Mouse (Mus musculus): Measurements from ENCODE around the gene Rnf150. TPM values are rescaled to one million over a fixed set of nuclear protein-coding genes. Genes with fewer than 3 reads are reported as not detected.
A peak's percentile ranks its signal among the peaks of the same experiment; 100 is the strongest.

The Rnf150 gene
- polyA plus RNA-seq, 1 experiment from 2014 or later = 0.13 TPM

- Histone ChIP-seq H3K27ac (ENCODE audit: low read length) (no peak overlapping the region), H3K4me2 (ENCODE audit: low read depth, low read length) (no peak overlapping the region), H3K36me3 (ENCODE audit: control insufficient read depth, insufficient read depth) (no peaks in the 10 kb centered on the region), H3K4me3 (ENCODE audit: low read depth, low read length) (no peak overlapping the region), H3K9me3 (replicated peaks; ENCODE audit: control insufficient read depth, low read length) (no peaks in the 10 kb centered on the region), H3K4me1 (ENCODE audit: control insufficient read depth, low read depth, low read length) (no peaks in the 10 kb centered on the region), H3K9ac (ENCODE audit: low read depth, low read length) (no peak overlapping the region), H3K27me3 (ENCODE audit: control insufficient read depth, insufficient read depth, low read depth, low read length) (no peaks in the 10 kb centered on the region)
- ATAC-seq (ENCODE audit: low read depth) = no peak
- 53% methylated on average over 4 of the region's 4 CpGs for WGBS (ENCODE audit: insufficient replicate concordance)
Measured at GRCm38 (mm10) chr8:83041440-83041839, 178.3 kb downstream of the Rnf150 start.

- Histone ChIP-seq H3K9me3 (replicated peaks; ENCODE audit: control insufficient read depth, low read length) (no peaks in the 10 kb centered on the region), H3K4me3 (ENCODE audit: low read depth, low read length) (no peak overlapping the region), H3K9ac (ENCODE audit: low read depth, low read length) (no peak overlapping the region), H3K27ac (ENCODE audit: low read length) (no peak overlapping the region), H3K4me1 (ENCODE audit: control insufficient read depth, low read depth, low read length) (no peaks in the 10 kb centered on the region), H3K4me2 (ENCODE audit: low read depth, low read length) (no peak overlapping the region), H3K27me3 (ENCODE audit: control insufficient read depth, insufficient read depth, low read depth, low read length) (no peaks in the 10 kb centered on the region), H3K36me3 (ENCODE audit: control insufficient read depth, insufficient read depth) (no peaks in the 10 kb centered on the region)
- 66% methylated on average over 9 of the region's 9 CpGs for WGBS (ENCODE audit: insufficient replicate concordance)
- ATAC-seq (ENCODE audit: low read depth) = no peak
Measured at GRCm38 (mm10) chr8:83046912-83047311, 183.8 kb downstream of the Rnf150 start.

GRCm38 (mm10) chr8:83048527-83048926, 185.4 kb downstream of the Rnf150 start:
- Histone ChIP-seq H3K9me3 (replicated peaks; ENCODE audit: control insufficient read depth, low read length) (no peaks in the 10 kb centered on the region), H3K27me3 (ENCODE audit: control insufficient read depth, insufficient read depth, low read depth, low read length) (no peaks in the 10 kb centered on the region), H3K4me1 (ENCODE audit: control insufficient read depth, low read depth, low read length) (no peaks in the 10 kb centered on the region), H3K9ac (ENCODE audit: low read depth, low read length) (no peak overlapping the region), H3K27ac (ENCODE audit: low read length) (no peak overlapping the region), H3K36me3 (ENCODE audit: control insufficient read depth, insufficient read depth) (no peaks in the 10 kb centered on the region), H3K4me2 (ENCODE audit: low read depth, low read length) (no peak overlapping the region), H3K4me3 (ENCODE audit: low read depth, low read length) (no peak overlapping the region)
- no peak for ATAC-seq (ENCODE audit: low read depth)
- 62% methylated on average over 6 of the region's 6 CpGs for WGBS (ENCODE audit: insufficient replicate concordance)

- ATAC-seq (ENCODE audit: low read depth) = no peak
- Histone ChIP-seq H3K36me3 (ENCODE audit: control insufficient read depth, insufficient read depth) (no peaks in the 10 kb centered on the region), H3K9ac (ENCODE audit: low read depth, low read length) (no peak overlapping the region), H3K27ac (ENCODE audit: low read length) (no peak overlapping the region), H3K9me3 (replicated peaks; ENCODE audit: control insufficient read depth, low read length) (no peaks in the 10 kb centered on the region), H3K4me2 (ENCODE audit: low read depth, low read length) (no peak overlapping the region), H3K27me3 (ENCODE audit: control insufficient read depth, insufficient read depth, low read depth, low read length) (no peaks in the 10 kb centered on the region), H3K4me3 (ENCODE audit: low read depth, low read length) (no peak overlapping the region), H3K4me1 (ENCODE audit: control insufficient read depth, low read depth, low read length) (no peaks in the 10 kb centered on the region)
- 59% methylated on average over 7 of the region's 7 CpGs for WGBS (ENCODE audit: insufficient replicate concordance)
Measured at GRCm38 (mm10) chr8:83049171-83049601, 186.0 kb downstream of the Rnf150 start.

- H3K4me2 ChIP-seq (ENCODE audit: low read depth, low read length) = no peak overlapping the region
- H3K4me1 ChIP-seq (ENCODE audit: control insufficient read depth, low read depth, low read length) = no peaks in the 10 kb centered on the region
- H3K4me3 ChIP-seq (ENCODE audit: low read depth, low read length) = no peak overlapping the region
- H3K27me3 ChIP-seq (ENCODE audit: control insufficient read depth, insufficient read depth, low read depth, low read length) = no peaks in the 10 kb centered on the region
- H3K36me3 ChIP-seq (ENCODE audit: control insufficient read depth, insufficient read depth) = no peaks in the 10 kb centered on the region
- H3K9me3 ChIP-seq (replicated peaks; ENCODE audit: control insufficient read depth, low read length) = no peaks in the 10 kb centered on the region
- no peak overlapping the region for H3K9ac ChIP-seq (ENCODE audit: low read depth, low read length)
- no peak overlapping the region for H3K27ac ChIP-seq (ENCODE audit: low read length)
- WGBS (ENCODE audit: insufficient replicate concordance) = 64% methylated on average over 1 of the region's 1 CpGs
- ATAC-seq (ENCODE audit: low read depth) = no peak
Measured at GRCm38 (mm10) chr8:83049616-83050015, 186.5 kb downstream of the Rnf150 start.

GRCm38 (mm10) chr8:83052896-83053295, 189.7 kb downstream of the Rnf150 start:
- WGBS (ENCODE audit: insufficient replicate concordance) = 68% methylated on average over 4 of the region's 4 CpGs
- Histone ChIP-seq H3K9ac (ENCODE audit: low read depth, low read length) (no peak overlapping the region), H3K9me3 (replicated peaks; ENCODE audit: control insufficient read depth, low read length) (no peaks in the 10 kb centered on the region), H3K36me3 (ENCODE audit: control insufficient read depth, insufficient read depth) (no peaks in the 10 kb centered on the region), H3K27ac (ENCODE audit: low read length) (no peak overlapping the region), H3K4me2 (ENCODE audit: low read depth, low read length) (no peak overlapping the region), H3K4me3 (ENCODE audit: low read depth, low read length) (no peak overlapping the region), H3K4me1 (ENCODE audit: control insufficient read depth, low read depth, low read length) (no peaks in the 10 kb centered on the region), H3K27me3 (ENCODE audit: control insufficient read depth, insufficient read depth, low read depth, low read length) (no peaks in the 10 kb centered on the region)
- ATAC-seq (ENCODE audit: low read depth) = no peak

GRCm38 (mm10) chr8:83054801-83055200, 191.6 kb downstream of the Rnf150 start:
- Histone ChIP-seq H3K27me3 (ENCODE audit: control insufficient read depth, insufficient read depth, low read depth, low read length) (no peaks in the 10 kb centered on the region), H3K9ac (ENCODE audit: low read depth, low read length) (no peak overlapping the region), H3K9me3 (replicated peaks; ENCODE audit: control insufficient read depth, low read length) (no peaks in the 10 kb centered on the region), H3K27ac (ENCODE audit: low read length) (no peak overlapping the region), H3K4me3 (ENCODE audit: low read depth, low read length) (no peak overlapping the region), H3K4me2 (ENCODE audit: low read depth, low read length) (no peak overlapping the region), H3K36me3 (ENCODE audit: control insufficient read depth, insufficient read depth) (no peaks in the 10 kb centered on the region), H3K4me1 (ENCODE audit: control insufficient read depth, low read depth, low read length) (no peaks in the 10 kb centered on the region)
- WGBS (ENCODE audit: insufficient replicate concordance) = 52% methylated on average over 3 of the region's 3 CpGs
- ATAC-seq (ENCODE audit: low read depth) = 0 out of 2 replicates have a peak, but pooled peaks have one; percentile 21

- no peaks in the 10 kb centered on the region for H3K9me3 ChIP-seq (replicated peaks; ENCODE audit: control insufficient read depth, low read length)
- H3K4me1 ChIP-seq (ENCODE audit: control insufficient read depth, low read depth, low read length) = no peaks in the 10 kb centered on the region
- no peak overlapping the region for H3K27ac ChIP-seq (ENCODE audit: low read length)
- no peaks in the 10 kb centered on the region for H3K27me3 ChIP-seq (ENCODE audit: control insufficient read depth, insufficient read depth, low read depth, low read length)
- no peak overlapping the region for H3K9ac ChIP-seq (ENCODE audit: low read depth, low read length)
- no peaks in the 10 kb centered on the region for H3K36me3 ChIP-seq (ENCODE audit: control insufficient read depth, insufficient read depth)
- no peak overlapping the region for H3K4me3 ChIP-seq (ENCODE audit: low read depth, low read length)
- ATAC-seq (ENCODE audit: low read depth) = no peak
- 59% methylated on average over 8 of the region's 8 CpGs for WGBS (ENCODE audit: insufficient replicate concordance)
- H3K4me2 ChIP-seq (ENCODE audit: low read depth, low read length) = no peak overlapping the region
Measured at GRCm38 (mm10) chr8:83058951-83059350, 195.8 kb downstream of the Rnf150 start.

- H3K9me3 ChIP-seq (replicated peaks; ENCODE audit: control insufficient read depth, low read length) = no peaks in the 10 kb centered on the region
- no peak overlapping the region for H3K4me3 ChIP-seq (ENCODE audit: low read depth, low read length)
- no peak overlapping the region for H3K27ac ChIP-seq (ENCODE audit: low read length)
- H3K36me3 ChIP-seq (ENCODE audit: control insufficient read depth, insufficient read depth) = no peaks in the 10 kb centered on the region
- no peaks in the 10 kb centered on the region for H3K27me3 ChIP-seq (ENCODE audit: control insufficient read depth, insufficient read depth, low read depth, low read length)
- no peaks in the 10 kb centered on the region for H3K4me1 ChIP-seq (ENCODE audit: control insufficient read depth, low read depth, low read length)
- WGBS (ENCODE audit: insufficient replicate concordance) = 50% methylated on average over 2 of the region's 2 CpGs
- H3K9ac ChIP-seq (ENCODE audit: low read depth, low read length) = no peak overlapping the region
- H3K4me2 ChIP-seq (ENCODE audit: low read depth, low read length) = no peak overlapping the region
- no peak for ATAC-seq (ENCODE audit: low read depth)
Measured at GRCm38 (mm10) chr8:83060076-83060475, 196.9 kb downstream of the Rnf150 start.
